15 mouse cellular contexts compared by ENCODE assay signal in the genomic region with DNA sequence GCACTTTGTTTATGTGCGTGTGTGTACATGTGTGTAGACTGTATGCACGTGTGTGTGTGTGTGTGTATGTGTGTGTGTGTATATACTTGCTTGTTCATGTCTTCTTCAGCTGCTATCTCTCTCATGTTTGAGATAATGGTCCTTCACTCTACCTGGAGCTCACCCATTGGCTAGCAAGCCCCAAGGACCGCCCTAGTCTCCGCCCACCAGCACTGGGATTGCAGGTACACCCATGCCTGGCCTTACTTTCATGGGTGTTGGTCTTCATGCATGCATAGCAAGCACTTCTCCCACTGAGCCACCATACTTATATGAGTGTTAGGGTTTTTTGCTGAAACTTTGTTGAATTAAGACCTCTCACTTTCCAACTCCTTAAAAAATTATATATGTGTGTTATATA. TPM values are rescaled to one million over a fixed set of nuclear protein-coding genes. Genes with fewer than 3 reads are reported as not detected.
DNase-seq lines count a peak whose midpoint lies in the region; ATAC-seq and TF ChIP-seq lines count a peak whose summit lies in the region.
"Had no signal": no experiment of that assay in that cellular context is flagged by ENCODE, and none has a peak within 500 bp of the region (broad histone marks: within the 10 kb centered on the region; RNA-seq: fewer than 3 reads in every experiment).

No protein-coding gene starts in this region.

- H3K9ac ChIP-seq in liver, postnatal 0 days (replicated peaks), result no peak overlapping the region
- no peak overlapping the region for H3K9ac ChIP-seq in embryonic facial prominence, embryonic 15.5 days
- no peak overlapping the region for H3K9ac ChIP-seq in stomach, embryonic 15.5 days
- H3K9ac ChIP-seq: liver, embryonic 14.5 days; midbrain, embryonic 15.5 days; neural tube, embryonic 12.5 days had no signal

- peaks cover 42% of the 10 kb centered on the region for H3K36me3 ChIP-seq in heart, embryonic 10.5 days
- H3K36me3 ChIP-seq in liver, postnatal 0 days (replicated peaks; ENCODE audit: insufficient read depth, low read length), result no peaks in the 10 kb centered on the region
- H3K36me3 ChIP-seq in embryonic facial prominence, embryonic 15.5 days, result peaks cover 5% of the 10 kb centered on the region; the same call in 1 of the 2 replicates
- H3K36me3 ChIP-seq in stomach, embryonic 15.5 days, result no peaks in the 10 kb centered on the region
- H3K36me3 ChIP-seq: midbrain, embryonic 15.5 days; neural tube, embryonic 12.5 days had no signal

- 65% methylated on average over 4 of the region's 4 CpGs for WGBS in heart, embryonic 10.5 days
- WGBS in liver, postnatal 0 days (ENCODE audit: insufficient replicate concordance), result 67% methylated on average over 4 of the region's 4 CpGs
- 73% methylated on average over 4 of the region's 4 CpGs for WGBS in embryonic facial prominence, embryonic 15.5 days
- WGBS in stomach, embryonic 15.5 days, result 64% methylated on average over 4 of the region's 4 CpGs

- peak overlapping the region; percentile 32; the same call in 1 of the 2 replicates for H3K4me3 ChIP-seq in heart, embryonic 10.5 days
- no peak overlapping the region for H3K4me3 ChIP-seq in liver, postnatal 0 days (ENCODE audit: low read depth, low read length)
- H3K4me3 ChIP-seq in embryonic facial prominence, embryonic 15.5 days (replicated peaks), result no peak overlapping the region
- H3K4me3 ChIP-seq in stomach, embryonic 15.5 days (replicated peaks), result no peak overlapping the region
- H3K4me3 ChIP-seq: midbrain, embryonic 15.5 days; neural tube, embryonic 12.5 days had no signal

- no peak for DNase-seq in heart, embryonic 10.5 days (ENCODE audit: low spot score)
- no peak for DNase-seq in heart, adult 8-10 months (ENCODE audit: low spot score)
- DNase-seq in liver, result peak; percentile 56
- DNase-seq in liver, postnatal 0 days, result no peak
- no peak for DNase-seq in adrenal gland, postnatal 10 days
- DNase-seq: adrenal gland, postnatal 25 days; thymus, postnatal 36 days had no signal

- ATAC-seq in liver, postnatal 0 days, result no peak
- ATAC-seq in embryonic facial prominence, embryonic 15.5 days (ENCODE audit: insufficient number of reproducible peaks, low FRiP score, low TSS enrichment, low read depth), result no peak
- ATAC-seq in stomach, embryonic 15.5 days (ENCODE audit: insufficient read depth, low FRiP score, low read depth), result no peak
- no peak for ATAC-seq in monocyte, adult 5-6 weeks (replicated peaks; ENCODE audit: insufficient number of reproducible peaks, low FRiP score, low TSS enrichment, poor library complexity, severe bottlenecking)
- ATAC-seq: inflammation-experienced regulatory T-cells, adult 6 months; midbrain, embryonic 15.5 days had no signal

- no peak overlapping the region for H3K4me2 ChIP-seq in liver, postnatal 0 days (ENCODE audit: low read depth, low read length)
- no peak overlapping the region for H3K4me2 ChIP-seq in embryonic facial prominence, embryonic 15.5 days (replicated peaks)
- H3K4me2 ChIP-seq in stomach, embryonic 15.5 days, result no peak overlapping the region
- H3K4me2 ChIP-seq: midbrain, embryonic 15.5 days had no signal

- no peaks in the 10 kb centered on the region for H3K9me3 ChIP-seq in heart, embryonic 10.5 days
- no peaks in the 10 kb centered on the region for H3K9me3 ChIP-seq in liver, postnatal 0 days (ENCODE audit: low read length)
- no peaks in the 10 kb centered on the region for H3K9me3 ChIP-seq in embryonic facial prominence, embryonic 15.5 days (replicated peaks)
- no peaks in the 10 kb centered on the region for H3K9me3 ChIP-seq in stomach, embryonic 15.5 days
- H3K9me3 ChIP-seq: midbrain, embryonic 15.5 days; neural tube, embryonic 12.5 days had no signal

- TF ChIP-seq CTCF in liver, postnatal 0 days (IDR thresholded peaks at IDR 0.05; ENCODE audit: low read depth), result no peak

- H3K4me1 ChIP-seq in heart, embryonic 10.5 days, result peaks cover 100% of the 10 kb centered on the region
- H3K4me1 ChIP-seq in liver, postnatal 0 days (ENCODE audit: insufficient read depth), result peaks cover 41% of the 10 kb centered on the region
- H3K4me1 ChIP-seq in embryonic facial prominence, embryonic 15.5 days, result peaks cover 97% of the 10 kb centered on the region
- peaks cover 61% of the 10 kb centered on the region for H3K4me1 ChIP-seq in stomach, embryonic 15.5 days

- no peak for TF ChIP-seq EP300 in liver, postnatal 0 days (IDR thresholded peaks at IDR 0.05; ENCODE audit: low read depth)

- peak overlapping the region; percentile 79; the same call in 1 of the 2 replicates for H3K27ac ChIP-seq in heart, embryonic 10.5 days
- H3K27ac ChIP-seq in liver, postnatal 0 days (ENCODE audit: low read depth), result no peak overlapping the region
- H3K27ac ChIP-seq in embryonic facial prominence, embryonic 15.5 days (replicated peaks), result peak overlapping the region; percentile 87
- peak overlapping the region; percentile 75; the same call in 1 of the 2 replicates for H3K27ac ChIP-seq in stomach, embryonic 15.5 days
- H3K27ac ChIP-seq: liver, embryonic 14.5 days; macrophage; midbrain, embryonic 15.5 days; neural tube, embryonic 12.5 days had no signal

- H3K27me3 ChIP-seq in heart, embryonic 10.5 days (ENCODE audit: insufficient read depth, poor library complexity, severe bottlenecking), result no peaks in the 10 kb centered on the region
- H3K27me3 ChIP-seq in liver, postnatal 0 days (ENCODE audit: insufficient read depth, low read length), result no peaks in the 10 kb centered on the region
- no peaks in the 10 kb centered on the region for H3K27me3 ChIP-seq in embryonic facial prominence, embryonic 15.5 days
- no peaks in the 10 kb centered on the region for H3K27me3 ChIP-seq in stomach, embryonic 15.5 days (replicated peaks)
- H3K27me3 ChIP-seq: midbrain, embryonic 15.5 days; neural tube, embryonic 12.5 days had no signal

RNA-seq across cellular contexts. Expression of gene Smad6, which starts 40.5 kb away (rescaled TPM):
- 29.4 and 47.2 TPM in 2 replicates for polyA plus RNA-seq in heart, embryonic 10.5 days (2016; fragmentation: Nextera tagmentation; extraction: Ambion mirVana)
- total RNA-seq in heart, adult 8-10 months (2022), result 10 to 100 TPM; 10.9 to 16.5 (median 11.9) TPM
- 1.8 and 2.9 TPM in 2 replicates for polyA plus RNA-seq in liver, postnatal 0 days (2015; fragmentation: Nextera tagmentation; extraction: Ambion mirVana)
- polyA plus RNA-seq in embryonic facial prominence, embryonic 15.5 days (2015; fragmentation: Nextera tagmentation; extraction: Ambion mirVana), result 12.8 and 15.5 TPM in 2 replicates
- polyA plus RNA-seq in stomach, embryonic 15.5 days (2015; fragmentation: Nextera tagmentation; extraction: Ambion mirVana), result 10.0 and 10.8 TPM in 2 replicates
- 0.43 to 2.4 TPM (median 0.86 TPM) in 3 replicates for total RNA-seq in monocyte, adult 5-6 weeks (2017)
- 10 to 100 TPM; 15.0 to 16.9 TPM for total RNA-seq in adrenal gland, postnatal 10 days (2021)
- polyA plus RNA-seq: inflammation-experienced regulatory T-cells, adult 6 months had no signal
